Mouse (Mus musculus) CH12.LX (cell line): ENCODE data around the gene Cdyl. TPM values are rescaled to one million over a fixed set of nuclear protein-coding genes. Genes with fewer than 3 reads are reported as not detected.
A peak's percentile ranks its signal among the peaks of the same experiment; 100 is the strongest.

ENCODE experiments used
- DNase-seq: peaks from one replicate; pipeline ENCODE4 v3.0.0-alpha.2; 2013; ENCODE audit errors: extremely low read depth
- H3K27ac ChIP-seq: 2 replicates; pipeline ENCODE4 v1.5.1; 2012; ENCODE audit warnings: low read depth, mild to moderate bottlenecking, control low read depth, moderate library complexity; ENCODE audit not compliant: insufficient read depth
- H3K27me3 ChIP-seq: replicated peaks from 2 replicates; pipeline ENCODE3; 2012; ENCODE audit warnings: inconsistent platforms
- H3K36me3 ChIP-seq, 2 experiments: replicated peaks in 1 of 2; 2 replicates each; pipeline versions ENCODE3 to v1.6.1; 2012; ENCODE audit warnings: inconsistent platforms in 1 of 2, low read length in 1 of 2, mild to moderate bottlenecking in 1 of 2, mixed read lengths in 1 of 2, moderate library complexity in 1 of 2; ENCODE audit not compliant: control insufficient read depth in 1 of 2, insufficient read depth in 1 of 2
- H3K4me1 ChIP-seq, 2 experiments: 2 replicates each; pipeline ENCODE4 v1.6.1; 2012; ENCODE audit warnings: inconsistent platforms in 1 of 2, moderate library complexity in 1 of 2; ENCODE audit not compliant: insufficient read depth in 2 of 2, control insufficient read depth in 1 of 2
- H3K4me2 ChIP-seq: 2 replicates; pipeline ENCODE4 v1.6.1; 2012; ENCODE audit warnings: low read depth, mild to moderate bottlenecking, control low read depth; ENCODE audit not compliant: poor library complexity, insufficient read depth, severe bottlenecking
- H3K4me3 ChIP-seq, 3 experiments: fragments of 150-350 bp in 1 of 3; sonication (generic) in 1 of 3; replicated peaks in 1 of 3; 2 replicates each; pipeline versions ENCODE3 to v1.5.1; 2011 to 2012; ENCODE audit warnings: low read depth in 2 of 3, low read length in 2 of 3, mild to moderate bottlenecking in 2 of 3, moderate library complexity in 2 of 3, control low read depth in 1 of 3, improper control_type of control experiment in 1 of 3, inconsistent platforms in 1 of 3, mixed read lengths in 1 of 3; ENCODE audit not compliant: poor library complexity in 1 of 3
- H3K79me2 ChIP-seq: replicated peaks from 2 replicates; pipeline ENCODE4 v1.6.1; 2012; ENCODE audit warnings: mild to moderate bottlenecking, moderate library complexity; ENCODE audit not compliant: control insufficient read depth, poor library complexity, insufficient read depth, severe bottlenecking; ENCODE audit errors: extremely low read depth
- H3K9ac ChIP-seq: 2 replicates; pipeline ENCODE4 v1.6.1; 2012; ENCODE audit warnings: low read depth, mild to moderate bottlenecking, control low read depth, moderate library complexity; ENCODE audit not compliant: insufficient read depth
- H3K9me3 ChIP-seq: replicated peaks from 2 replicates; pipeline ENCODE3; 2012; ENCODE audit warnings: low read length, inconsistent platforms, mixed read lengths
- BHLHE40 ChIP-seq: IDR thresholded peaks from 2 replicates; pipeline ENCODE4 v1.6.1; 2011; ENCODE audit warnings: mild to moderate bottlenecking, low read depth, low read length, improper control_type of control experiment
- EP300 ChIP-seq: IDR thresholded peaks from 2 replicates; pipeline ENCODE4 v1.6.1; 2011; ENCODE audit warnings: low read length, improper control_type of control experiment
- ETS1 ChIP-seq: conservative IDR thresholded peaks from 2 replicates; pipeline ENCODE4 v1.6.1; 2012; ENCODE audit warnings: low read depth, mild to moderate bottlenecking, inconsistent platforms, low read length, improper control_type of control experiment, moderate library complexity
- HCFC1 ChIP-seq: IDR thresholded peaks from 2 replicates; pipeline ENCODE4 v1.6.1; 2012; ENCODE audit warnings: low read depth, mild to moderate bottlenecking, inconsistent platforms, low read length, improper control_type of control experiment
- IRF4 ChIP-seq: IDR thresholded peaks from 2 replicates; pipeline ENCODE4 v1.6.1; 2014; ENCODE audit warnings: low read depth, mild to moderate bottlenecking, inconsistent platforms, low read length, improper control_type of control experiment
- KAT2A ChIP-seq: IDR thresholded peaks from 2 replicates; pipeline ENCODE4 v1.6.1; 2012; ENCODE audit warnings: low read length, improper control_type of control experiment, inconsistent platforms; ENCODE audit not compliant: insufficient replicate concordance
- MAX ChIP-seq: IDR thresholded peaks from 2 replicates; pipeline ENCODE4 v1.6.1; 2011; ENCODE audit warnings: low read length, improper control_type of control experiment
- MAZ ChIP-seq: IDR thresholded peaks from 2 replicates; pipeline ENCODE4 v1.6.1; 2012; ENCODE audit warnings: low read depth, mild to moderate bottlenecking, inconsistent platforms, low read length, improper control_type of control experiment, moderate library complexity
- MXI1 ChIP-seq: IDR thresholded peaks from 2 replicates; pipeline ENCODE4 v1.6.1; 2011; ENCODE audit warnings: mild to moderate bottlenecking, low read depth, low read length, improper control_type of control experiment
- MYC ChIP-seq: IDR thresholded peaks from 2 replicates; pipeline ENCODE4 v1.6.1; 2011; ENCODE audit warnings: low read depth, mild to moderate bottlenecking, improper control_type of control experiment, low read length
- NELFE ChIP-seq: IDR thresholded peaks from 2 replicates; pipeline ENCODE4 v1.6.1; 2011; ENCODE audit warnings: low read depth, low read length, improper control_type of control experiment
- PAX5 ChIP-seq: IDR thresholded peaks from 2 replicates; pipeline ENCODE4 v1.6.1; 2012; ENCODE audit warnings: low read length, inconsistent platforms, mixed read lengths
- SMC3 ChIP-seq: IDR thresholded peaks from 2 replicates; pipeline ENCODE4 v1.6.1; 2011; ENCODE audit warnings: low read depth, low read length, improper control_type of control experiment
- TCF12 ChIP-seq: IDR thresholded peaks from 2 replicates; pipeline ENCODE4 v1.6.1; 2014; ENCODE audit warnings: low read depth, mild to moderate bottlenecking, inconsistent platforms, low read length, improper control_type of control experiment
- UBTF ChIP-seq: IDR thresholded peaks from 2 replicates; pipeline ENCODE4 v1.6.1; 2012; ENCODE audit warnings: low read depth, mild to moderate bottlenecking, inconsistent platforms, low read length, improper control_type of control experiment, moderate library complexity
- USF2 ChIP-seq: conservative IDR thresholded peaks from 2 replicates; pipeline ENCODE4 v1.6.1; 2011; ENCODE audit warnings: low read depth, low read length, improper control_type of control experiment
- ZNF384 ChIP-seq: IDR thresholded peaks from 2 replicates; pipeline ENCODE4 v1.6.1; 2012; ENCODE audit warnings: low read depth, low read length, improper control_type of control experiment, inconsistent platforms
- dilution Hi-C: fragments of 300-500 bp; cut with MboI; formaldehyde crosslinking; loops from 2 replicates; pipeline ENCODE4 v1.14.3; 2020; ENCODE audit warnings: low sequenced_read_pairs; ENCODE audit not compliant: extremely low pct_unique_long_range_greater_than_20kb, extremely low pct_ligation_motif_present
- in situ Hi-C: fragments of 300-500 bp; cut with MboI; formaldehyde crosslinking; loops from 3 replicates; pipeline ENCODE4 v1.14.3; 2019; ENCODE audit warnings: low sequenced_read_pairs, low pct_ligation_motif_present, low pct_unique_long_range_greater_than_20kb, mixed read lengths
- polyA plus RNA-seq: library from polyadenylated mRNA; unstranded; fragments of >175 nt; gene quantifications from 2 replicates; pipeline ENCODE4 v1.2.1, GENCODE M21; 2012; ENCODE audit warnings: low read depth; ENCODE audit not compliant: insufficient read length
- total RNA-seq, 2 experiments: library from RNA; depleted of rRNA; stranded (reverse); fragments of 300-350 nt in 1 of 2; fragments of >200 nt in 1 of 2; gene quantifications; 2 replicates each; pipeline ENCODE4 v1.2.3; 2012 to 2014

The Cdyl gene
- total and polyA plus RNA-seq, 3 experiments, result 5.7 to 9.1 (median 8.3) TPM

GRCm38 (mm10) chr13:35784281-35784680 is 124.6 kb downstream of the Cdyl start:
- dilution Hi-C loops, result no loop called here
- peaks cover 30 to 72% of the 10 kb centered on the region in 2 experiments for H3K4me1 ChIP-seq

GRCm38 (mm10) chr13:35785330-35785939 is 125.8 kb downstream of the Cdyl start:
- in situ Hi-C loops, result no loop called here
- dilution Hi-C loops, result no loop called here
- H3K4me3 ChIP-seq, result no peak overlapping the region
- H3K9ac ChIP-seq, result no peak overlapping the region
- H3K9me3 ChIP-seq, result no peaks in the 10 kb centered on the region
- no peaks in the 10 kb centered on the region for H3K27me3 ChIP-seq
- no peak overlapping the region for H3K4me2 ChIP-seq
- peaks cover 25 to 72% of the 10 kb centered on the region in 2 experiments for H3K4me1 ChIP-seq
- DNase-seq, result no peak
- H3K27ac ChIP-seq, result no peak overlapping the region
- TF ChIP-seq MXI1, result no peak
- H3K36me3 ChIP-seq, result no peaks in the 10 kb centered on the region
- no peaks in the 10 kb centered on the region; the same call in none of the 2 replicates for H3K79me2 ChIP-seq

More at GRCm38 (mm10) chr13:35784281-35784680, 124.6 kb downstream of the Cdyl start:
- Histone ChIP-seq H3K9me3 (no peaks in the 10 kb centered on the region), H3K9ac (peak overlapping the region; percentile 29; the same call in 1 of the 2 replicates), H3K4me2 (peak overlapping the region; percentile 63), H3K27me3 (no peaks in the 10 kb centered on the region), H3K27ac (0 out of 2 replicates have a peak overlapping the region, but pooled peaks have one; percentile 61), H3K36me3 (no peaks in the 10 kb centered on the region), H3K4me3 (no peak overlapping the region), H3K79me2 (no peaks in the 10 kb centered on the region; the same call in none of the 2 replicates)
- in situ Hi-C loops, result loop anchor here (5.0 kb wide), 1 partner anchor 158 kb away; no protein-coding TSS in a partner anchor
- TF ChIP-seq MYC (no peak), ZNF384 (no peak), EP300 (no peak), ETS1 (no peak), BHLHE40 (no peak), MAX (no peak), PAX5 (no peak)
- no peak for DNase-seq

GRCm38 (mm10) chr13:35786726-35787399 is 127.2 kb downstream of the Cdyl start:
- H3K27me3 ChIP-seq, result no peaks in the 10 kb centered on the region
- TF ChIP-seq ZNF384 (no peak), BHLHE40 (no peak), NELFE (no peak), SMC3 (no peak), MAZ (no peak), IRF4 (no peak), HCFC1 (no peak), USF2 (no peak), KAT2A (no peak), TCF12 (no peak), UBTF (no peak)
- no peak overlapping the region for H3K9ac ChIP-seq
- H3K79me2 ChIP-seq, result no peaks in the 10 kb centered on the region; the same call in none of the 2 replicates
- in situ Hi-C loops (no loop called here), dilution Hi-C loops (no loop called here)
- no peak overlapping the region for H3K27ac ChIP-seq
- no peak overlapping the region for H3K4me2 ChIP-seq
- no peak overlapping the region for H3K4me3 ChIP-seq
- H3K4me1 ChIP-seq, result peaks cover 23 to 70% of the 10 kb centered on the region in 2 experiments
- H3K36me3 ChIP-seq, result no peaks in the 10 kb centered on the region
- no peak for DNase-seq
- no peaks in the 10 kb centered on the region for H3K9me3 ChIP-seq
